Mouse (Mus musculus) testis, adult 2 months (tissue): ENCODE results near the gene Trem3.

Experiments
- CTCF ChIP-seq: fragments of 200-500 bp; IDR thresholded peaks from 2 replicates; pipeline ENCODE4 v1.5.1; 2012; ENCODE audit warnings: low read depth, mild to moderate bottlenecking, inconsistent platforms, low read length, moderate library complexity; ENCODE audit not compliant: control insufficient read depth, insufficient read depth, insufficient replicate concordance
- POLR2A ChIP-seq: fragments of 200-500 bp; IDR thresholded peaks from 2 replicates; pipeline ENCODE4 v1.6.1; 2012; ENCODE audit warnings: low read depth, mild to moderate bottlenecking, inconsistent platforms, low read length, moderate library complexity; ENCODE audit not compliant: control insufficient read depth

DNA sequence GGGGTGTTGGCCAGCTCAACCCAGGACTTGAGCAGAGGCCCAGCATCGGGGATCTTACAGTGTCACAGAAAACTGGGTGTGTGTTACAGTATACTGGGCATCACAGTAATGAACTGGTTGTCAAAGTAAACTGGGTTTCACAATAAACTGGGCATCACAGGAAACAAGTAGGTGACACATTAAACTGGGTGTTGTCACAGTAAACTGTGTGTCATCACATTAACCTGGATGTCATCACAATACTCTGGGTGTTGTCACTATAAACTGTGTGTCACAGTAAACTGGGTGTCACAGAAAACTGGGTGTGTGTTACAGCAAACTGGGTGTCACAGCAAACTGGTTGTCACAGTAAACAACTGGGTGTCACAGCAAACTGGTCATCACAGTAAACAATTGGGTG, 32.1 kb upstream of the Trem3 start:
- TF ChIP-seq POLR2A (no peak), CTCF (no peak)
